Comparison of ENCODE assay signal across 18 mouse cellular contexts in the genomic region with DNA sequence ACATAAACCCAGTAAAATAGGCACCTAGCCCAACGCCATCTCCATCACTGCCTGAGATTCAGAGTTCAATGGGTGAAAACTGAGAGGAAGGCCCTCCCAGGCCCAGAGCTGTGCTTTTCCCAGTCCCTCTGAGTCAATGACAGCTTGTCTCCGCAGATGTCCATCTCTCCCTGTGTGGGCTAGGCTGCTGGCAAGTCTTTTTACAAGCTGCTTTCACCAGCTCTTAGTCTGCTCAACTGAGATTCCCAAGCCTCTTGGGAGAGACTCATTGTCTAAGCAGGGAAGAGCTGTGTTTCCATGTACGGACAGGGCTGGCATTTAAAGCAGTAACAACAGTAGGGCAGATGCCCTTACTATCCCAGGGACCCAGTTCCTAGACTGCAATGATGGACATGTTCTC.
DNase-seq lines count a peak whose midpoint lies in the region; ATAC-seq and TF ChIP-seq lines count a peak whose summit lies in the region.
"Had no signal": no experiment of that assay in that cellular context is flagged by ENCODE, and none has a peak within 500 bp of the region (broad histone marks: within the 10 kb centered on the region; RNA-seq: fewer than 3 reads in every experiment).

No protein-coding gene starts in this region.

- 70% methylated on average over 3 of the region's 3 CpGs for WGBS in hindbrain, embryonic 16.5 days
- WGBS in hindbrain, embryonic 10.5 days: 65% methylated on average over 3 of the region's 3 CpGs
- WGBS in cerebellum, adult 2 months: 16% methylated on average over 3 of the region's 3 CpGs
- WGBS in embryonic facial prominence, embryonic 10.5 days: 74% methylated on average over 3 of the region's 3 CpGs
- WGBS in liver, postnatal 0 days (ENCODE audit: insufficient replicate concordance): 76% methylated on average over 3 of the region's 3 CpGs

- TF ChIP-seq POLR2A in cerebellum, adult 2 months (IDR thresholded peaks at IDR 0.05; ENCODE audit: borderline replicate concordance, insufficient read depth, low read length): no peak

- TF ChIP-seq CTCF in cerebellum, adult 2 months (IDR thresholded peaks at IDR 0.05; ENCODE audit: borderline replicate concordance, insufficient read depth, low read depth, low read length): no peak
- no peak for TF ChIP-seq CTCF in layer of hippocampus, adult 2 months (conservative IDR thresholded peaks at IDR 0.05)
- TF ChIP-seq CTCF in liver, postnatal 0 days (IDR thresholded peaks at IDR 0.05; ENCODE audit: low read depth): no peak

- TF ChIP-seq EP300 in liver, postnatal 0 days (IDR thresholded peaks at IDR 0.05; ENCODE audit: low read depth): no peak

- no peaks in the 10 kb centered on the region for H3K36me3 ChIP-seq in hindbrain, embryonic 16.5 days (ENCODE audit: control insufficient read depth, insufficient read depth, low read length)
- H3K36me3 ChIP-seq in hindbrain, embryonic 10.5 days: no peaks in the 10 kb centered on the region
- H3K36me3 ChIP-seq in embryonic facial prominence, embryonic 10.5 days (replicated peaks): no peaks in the 10 kb centered on the region
- no peaks in the 10 kb centered on the region for H3K36me3 ChIP-seq in liver, postnatal 0 days (replicated peaks; ENCODE audit: insufficient read depth, low read length)
- H3K36me3 ChIP-seq: heart, embryonic 13.5 days; hindbrain, embryonic 12.5 days; stomach, embryonic 15.5 days had no signal

- H3K4me2 ChIP-seq in hindbrain, embryonic 16.5 days (ENCODE audit: low read length): no peak overlapping the region
- H3K4me2 ChIP-seq in liver, postnatal 0 days (ENCODE audit: low read depth, low read length): no peak overlapping the region
- H3K4me2 ChIP-seq: heart, embryonic 13.5 days; hindbrain, embryonic 12.5 days; lung, embryonic 14.5 days; stomach, embryonic 15.5 days had no signal

- no peak overlapping the region for H3K4me3 ChIP-seq in hindbrain, embryonic 16.5 days (ENCODE audit: low read length)
- H3K4me3 ChIP-seq in hindbrain, embryonic 10.5 days: no peak overlapping the region
- no peak overlapping the region for H3K4me3 ChIP-seq in cerebellum, adult 2 months (replicated peaks; ENCODE audit: insufficient read depth, low read depth, low read length)
- no peak overlapping the region for H3K4me3 ChIP-seq in layer of hippocampus, adult 2 months
- H3K4me3 ChIP-seq in embryonic facial prominence, embryonic 10.5 days: no peak overlapping the region
- H3K4me3 ChIP-seq in liver, postnatal 0 days (ENCODE audit: low read depth, low read length): no peak overlapping the region
- H3K4me3 ChIP-seq: heart, embryonic 13.5 days; hindbrain, embryonic 12.5 days; stomach, embryonic 15.5 days had no signal

- DNase-seq in hindbrain, embryonic 10.5 days (ENCODE audit: low spot score): no peak
- DNase-seq in brain, adult 2 months (ENCODE audit: low read depth, low spot score): peak; percentile 91
- peak; percentile 26 to 61 for DNase-seq in cerebellum, adult 2 months
- peak; percentile 71 to 75 for DNase-seq in layer of hippocampus, adult 2 months (ENCODE audit: low spot score in 2 of 2)
- no peak for DNase-seq in embryonic facial prominence, embryonic 10.5 days (ENCODE audit: low spot score)
- DNase-seq in liver, postnatal 0 days: no peak
- DNase-seq: B cell, adult 2 months; gastrocnemius, postnatal 25 days; kidney, postnatal 10 days; lung, embryonic 14.5 days; midbrain, embryonic 14.5 days; thymus, postnatal 25 days had no signal

- H3K9ac ChIP-seq in hindbrain, embryonic 16.5 days (ENCODE audit: low read depth, low read length): no peak overlapping the region
- no peak overlapping the region for H3K9ac ChIP-seq in liver, postnatal 0 days (replicated peaks)
- H3K9ac ChIP-seq: heart, embryonic 13.5 days; hindbrain, embryonic 12.5 days; lung, embryonic 14.5 days; stomach, embryonic 15.5 days had no signal

- 0 out of 2 replicates have a peak, but pooled peaks cover 2% of the 10 kb centered on the region for H3K9me3 ChIP-seq in hindbrain, embryonic 16.5 days (ENCODE audit: control insufficient read depth, low read length)
- no peaks in the 10 kb centered on the region for H3K9me3 ChIP-seq in hindbrain, embryonic 10.5 days
- H3K9me3 ChIP-seq in embryonic facial prominence, embryonic 10.5 days: peaks cover 5% of the 10 kb centered on the region
- H3K9me3 ChIP-seq in liver, postnatal 0 days (ENCODE audit: low read length): no peaks in the 10 kb centered on the region
- H3K9me3 ChIP-seq: hindbrain, embryonic 12.5 days; stomach, embryonic 15.5 days had no signal

- no peaks in the 10 kb centered on the region for H3K4me1 ChIP-seq in hindbrain, embryonic 16.5 days (ENCODE audit: control insufficient read depth, insufficient read depth, low read depth, low read length)
- H3K4me1 ChIP-seq in hindbrain, embryonic 10.5 days (replicated peaks): no peaks in the 10 kb centered on the region
- H3K4me1 ChIP-seq in cerebellum, adult 2 months (ENCODE audit: control insufficient read depth, insufficient read depth, low read length): peaks cover 10% of the 10 kb centered on the region
- peaks cover 6% of the 10 kb centered on the region; the same call in 1 of the 2 replicates for H3K4me1 ChIP-seq in embryonic facial prominence, embryonic 10.5 days
- H3K4me1 ChIP-seq in liver, postnatal 0 days (ENCODE audit: insufficient read depth): no peaks in the 10 kb centered on the region
- H3K4me1 ChIP-seq: heart, embryonic 13.5 days; hindbrain, embryonic 12.5 days; stomach, embryonic 15.5 days had no signal

- no peak overlapping the region for H3K27ac ChIP-seq in hindbrain, embryonic 16.5 days (ENCODE audit: low read depth, low read length)
- no peak overlapping the region for H3K27ac ChIP-seq in hindbrain, embryonic 10.5 days
- no peak overlapping the region for H3K27ac ChIP-seq in cerebellum, adult 2 months (ENCODE audit: insufficient read depth, low read length)
- H3K27ac ChIP-seq in layer of hippocampus, adult 2 months: peak overlapping the region; percentile 15; the same call in 1 of the 2 replicates
- no peak overlapping the region for H3K27ac ChIP-seq in embryonic facial prominence, embryonic 10.5 days (replicated peaks)
- H3K27ac ChIP-seq in liver, postnatal 0 days (ENCODE audit: low read depth): no peak overlapping the region
- H3K27ac ChIP-seq: heart, embryonic 13.5 days; hindbrain, embryonic 12.5 days; stomach, embryonic 15.5 days had no signal

- peak; percentile 63 for ATAC-seq in hindbrain, embryonic 16.5 days
- ATAC-seq in liver, postnatal 0 days: no peak
- ATAC-seq: intestine, postnatal 0 days; Patski had no signal

- no peaks in the 10 kb centered on the region for H3K27me3 ChIP-seq in hindbrain, embryonic 16.5 days (replicated peaks; ENCODE audit: control insufficient read depth, insufficient read depth, low read length)
- no peaks in the 10 kb centered on the region for H3K27me3 ChIP-seq in hindbrain, embryonic 10.5 days (ENCODE audit: insufficient read depth, poor library complexity, severe bottlenecking)
- H3K27me3 ChIP-seq in cerebellum, adult 2 months (ENCODE audit: control insufficient read depth, insufficient read depth, low read length): no peaks in the 10 kb centered on the region
- no peaks in the 10 kb centered on the region for H3K27me3 ChIP-seq in embryonic facial prominence, embryonic 10.5 days (replicated peaks; ENCODE audit: low read depth, poor library complexity, severe bottlenecking)
- H3K27me3 ChIP-seq in liver, postnatal 0 days (ENCODE audit: insufficient read depth, low read length): no peaks in the 10 kb centered on the region
- H3K27me3 ChIP-seq: heart, embryonic 13.5 days; hindbrain, embryonic 12.5 days; Patski; stomach, embryonic 15.5 days had no signal

Comparison
In these comparisons a context has a peak if more than half of its experiments do, and no peak if none do; other contexts are left out.
1. DNase-seq: peak in brain, adult 2 months (single experiment), cerebellum, adult 2 months (2 of 2) and layer of hippocampus, adult 2 months (2 of 2); none in hindbrain, embryonic 10.5 days (single experiment), embryonic facial prominence, embryonic 10.5 days (single experiment) and liver, postnatal 0 days (single experiment).